ENCODE assay signal across 19 mouse cellular contexts in the genomic region with DNA sequence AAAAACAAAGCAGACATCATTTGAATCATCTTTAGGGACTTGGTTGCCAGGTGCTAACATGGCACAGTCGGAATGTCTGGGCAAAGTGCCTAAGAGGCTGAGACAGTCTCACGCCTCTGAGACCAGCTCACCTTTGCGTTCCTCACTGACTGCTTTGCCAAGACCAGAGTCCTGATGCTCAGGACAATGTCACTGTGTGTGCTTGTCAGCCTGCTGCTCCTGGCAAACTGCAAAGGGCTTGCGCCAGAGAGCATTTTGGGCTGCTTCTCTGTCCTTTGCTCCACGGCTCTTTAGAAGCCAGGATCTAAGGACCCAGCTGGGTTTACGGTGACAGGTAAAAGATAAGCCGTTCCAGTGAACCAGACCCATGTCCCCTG.
DNase-seq lines count a peak whose midpoint lies in the region; ATAC-seq and TF ChIP-seq lines count a peak whose summit lies in the region.
"Had no signal": no experiment of that assay in that cellular context is flagged by ENCODE, and none has a peak within 500 bp of the region (broad histone marks: within the 10 kb centered on the region; RNA-seq: fewer than 3 reads in every experiment).

No protein-coding gene starts in this region.

- no peak for TF ChIP-seq CTCF in hindbrain, postnatal 0 days (IDR thresholded peaks at IDR 0.05; ENCODE audit: low read depth)
- no peak for TF ChIP-seq CTCF in midbrain, postnatal 0 days (IDR thresholded peaks at IDR 0.05)

- no peaks in the 10 kb centered on the region for H3K27me3 ChIP-seq in hindbrain, postnatal 0 days (ENCODE audit: insufficient read depth, low read length)
- no peaks in the 10 kb centered on the region for H3K27me3 ChIP-seq in hindbrain, embryonic 12.5 days
- no peaks in the 10 kb centered on the region for H3K27me3 ChIP-seq in midbrain, postnatal 0 days (ENCODE audit: insufficient read depth, low read length)
- no peaks in the 10 kb centered on the region for H3K27me3 ChIP-seq in midbrain, embryonic 10.5 days (ENCODE audit: low read depth, poor library complexity, severe bottlenecking)
- H3K27me3 ChIP-seq: intestine, embryonic 15.5 days; limb, embryonic 13.5 days; neural tube, embryonic 12.5 days had no signal

- no peak for ATAC-seq in hindbrain, postnatal 0 days
- no peak for ATAC-seq in hindbrain, embryonic 12.5 days (ENCODE audit: low FRiP score)
- ATAC-seq in midbrain, postnatal 0 days (ENCODE audit: low FRiP score), result no peak
- ATAC-seq: intestine, embryonic 15.5 days had no signal

- H3K36me3 ChIP-seq in hindbrain, postnatal 0 days (ENCODE audit: insufficient read depth, low read length), result no peaks in the 10 kb centered on the region
- H3K36me3 ChIP-seq in hindbrain, embryonic 12.5 days, result no peaks in the 10 kb centered on the region
- no peaks in the 10 kb centered on the region for H3K36me3 ChIP-seq in midbrain, postnatal 0 days (ENCODE audit: insufficient read depth, low read length)
- H3K36me3 ChIP-seq in midbrain, embryonic 10.5 days, result no peaks in the 10 kb centered on the region
- H3K36me3 ChIP-seq: heart, embryonic 10.5 days; intestine, embryonic 15.5 days; limb, embryonic 13.5 days; neural tube, embryonic 12.5 days had no signal

- no peak overlapping the region for H3K4me2 ChIP-seq in hindbrain, postnatal 0 days (ENCODE audit: low read depth, low read length)
- no peak overlapping the region for H3K4me2 ChIP-seq in hindbrain, embryonic 12.5 days (replicated peaks)
- H3K4me2 ChIP-seq in midbrain, postnatal 0 days (ENCODE audit: low read depth, low read length, poor library complexity, severe bottlenecking), result no peak overlapping the region
- H3K4me2 ChIP-seq: hindbrain, embryonic 14.5 days; intestine, embryonic 15.5 days; limb, embryonic 13.5 days; midbrain, embryonic 11.5 days; neural tube, embryonic 12.5 days had no signal

- H3K27ac ChIP-seq in hindbrain, postnatal 0 days, result peak overlapping the region; percentile 15; the same call in 1 of the 2 replicates
- no peak overlapping the region for H3K27ac ChIP-seq in hindbrain, embryonic 12.5 days
- H3K27ac ChIP-seq in midbrain, postnatal 0 days (ENCODE audit: low read depth, low read length), result no peak overlapping the region
- no peak overlapping the region for H3K27ac ChIP-seq in midbrain, embryonic 10.5 days (replicated peaks)
- H3K27ac ChIP-seq: heart, embryonic 10.5 days; hindbrain, embryonic 14.5 days; intestine, embryonic 15.5 days; limb, embryonic 13.5 days; liver, embryonic 14.5 days; macrophage; neural tube, embryonic 12.5 days had no signal

- 57% methylated on average over 7 of the region's 7 CpGs for WGBS in hindbrain, postnatal 0 days
- 80% methylated on average over 7 of the region's 7 CpGs for WGBS in hindbrain, embryonic 12.5 days
- WGBS in midbrain, postnatal 0 days, result 67% methylated on average over 7 of the region's 7 CpGs
- 90% methylated on average over 7 of the region's 7 CpGs for WGBS in midbrain, embryonic 10.5 days

- no peak overlapping the region for H3K4me3 ChIP-seq in hindbrain, postnatal 0 days (ENCODE audit: low read length)
- no peak overlapping the region for H3K4me3 ChIP-seq in hindbrain, embryonic 12.5 days
- no peak overlapping the region for H3K4me3 ChIP-seq in midbrain, postnatal 0 days (ENCODE audit: low read depth, low read length)
- no peak overlapping the region for H3K4me3 ChIP-seq in midbrain, embryonic 10.5 days
- H3K4me3 ChIP-seq: heart, embryonic 10.5 days; intestine, embryonic 15.5 days; limb, embryonic 13.5 days; neural tube, embryonic 12.5 days had no signal

- no peaks in the 10 kb centered on the region for H3K9me3 ChIP-seq in hindbrain, postnatal 0 days (ENCODE audit: low read length)
- no peaks in the 10 kb centered on the region for H3K9me3 ChIP-seq in hindbrain, embryonic 12.5 days (replicated peaks)
- H3K9me3 ChIP-seq in midbrain, postnatal 0 days (ENCODE audit: low read length), result no peaks in the 10 kb centered on the region
- H3K9me3 ChIP-seq in midbrain, embryonic 10.5 days (replicated peaks), result no peaks in the 10 kb centered on the region
- H3K9me3 ChIP-seq: heart, embryonic 10.5 days; intestine, embryonic 15.5 days; limb, embryonic 13.5 days; neural tube, embryonic 12.5 days had no signal

- peak; percentile 55 for DNase-seq in hindbrain, postnatal 0 days (ENCODE audit: low spot score)
- peak; percentile 64 for DNase-seq in midbrain, postnatal 0 days (ENCODE audit: low spot score)
- DNase-seq in midbrain, embryonic 10.5 days (ENCODE audit: low spot score), result no peak
- peak; percentile 52 for DNase-seq in cerebellum, adult 9-10 months
- no peak for DNase-seq in urinary bladder, postnatal 14 days (ENCODE audit: low spot score)
- DNase-seq in thymus, postnatal 14 days, result no peak
- DNase-seq: kidney, adult 9 months; kidney, postnatal 36 days; right cerebral cortex, postnatal 4 days; thymus, adult 2 months had no signal

- H3K4me1 ChIP-seq in hindbrain, postnatal 0 days (ENCODE audit: insufficient read depth, low read length), result no peaks in the 10 kb centered on the region
- H3K4me1 ChIP-seq in hindbrain, embryonic 12.5 days, result no peaks in the 10 kb centered on the region
- H3K4me1 ChIP-seq in midbrain, postnatal 0 days (ENCODE audit: insufficient read depth, low read length), result no peaks in the 10 kb centered on the region
- no peaks in the 10 kb centered on the region for H3K4me1 ChIP-seq in midbrain, embryonic 10.5 days
- H3K4me1 ChIP-seq: heart, embryonic 10.5 days; intestine, embryonic 15.5 days; limb, embryonic 13.5 days; neural tube, embryonic 12.5 days had no signal

- H3K9ac ChIP-seq in hindbrain, postnatal 0 days (replicated peaks; ENCODE audit: low read length), result no peak overlapping the region
- no peak overlapping the region for H3K9ac ChIP-seq in hindbrain, embryonic 12.5 days
- no peak overlapping the region for H3K9ac ChIP-seq in midbrain, postnatal 0 days (replicated peaks; ENCODE audit: low read length, poor library complexity, severe bottlenecking)
- H3K9ac ChIP-seq: hindbrain, embryonic 14.5 days; intestine, embryonic 15.5 days; limb, embryonic 13.5 days; liver, embryonic 14.5 days; neural tube, embryonic 12.5 days had no signal

Comparison
In these comparisons a context has a peak if more than half of its experiments do, and no peak if none do; other contexts are left out.
1. DNase-seq: peak in hindbrain, postnatal 0 days (single experiment), midbrain, postnatal 0 days (single experiment) and cerebellum, adult 9-10 months (single experiment); none in midbrain, embryonic 10.5 days (single experiment), urinary bladder, postnatal 14 days (single experiment) and thymus, postnatal 14 days (single experiment).